Mouse (Mus musculus) kidney, adult 11 months (tissue): ENCODE data around the gene Prkar1b.
A peak's percentile ranks its signal among the peaks of the same experiment; 100 is the strongest.

Experiments used
- DNase-seq: peaks from one replicate; pipeline ENCODE4 v3.0.0; 2022

The Prkar1b gene

DNA sequence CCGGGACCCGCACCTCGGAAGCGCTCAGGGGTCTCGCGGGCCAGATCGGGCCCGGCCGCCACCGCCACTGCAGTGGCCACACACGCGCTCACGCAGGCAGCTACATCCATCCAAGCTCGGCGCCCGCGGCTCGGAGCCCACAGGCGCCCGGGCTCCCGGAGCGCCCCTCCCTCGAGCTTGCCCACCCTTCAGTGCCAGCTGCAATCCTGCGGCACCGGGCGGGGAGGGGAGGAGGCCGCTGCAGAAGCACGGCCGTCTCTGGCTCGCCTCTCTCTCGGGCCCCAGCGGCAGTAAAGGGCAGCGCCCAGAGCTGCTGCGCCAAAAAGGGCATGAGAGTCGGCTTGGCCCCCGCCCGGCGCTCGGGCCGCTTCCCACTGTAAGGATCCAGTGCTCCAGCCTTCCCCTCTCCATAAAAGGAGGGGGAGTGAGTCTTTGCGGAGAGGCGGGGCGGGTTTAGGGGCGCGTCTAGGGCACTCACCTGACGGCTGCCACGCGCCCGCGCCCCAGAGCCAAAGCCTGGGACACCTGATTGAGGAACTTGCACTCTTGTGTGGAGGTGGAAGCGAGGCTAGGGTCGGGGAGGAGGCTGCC, 154.0 kb downstream of the Prkar1b start:
- DNase-seq, result peak; percentile 87

DNA sequence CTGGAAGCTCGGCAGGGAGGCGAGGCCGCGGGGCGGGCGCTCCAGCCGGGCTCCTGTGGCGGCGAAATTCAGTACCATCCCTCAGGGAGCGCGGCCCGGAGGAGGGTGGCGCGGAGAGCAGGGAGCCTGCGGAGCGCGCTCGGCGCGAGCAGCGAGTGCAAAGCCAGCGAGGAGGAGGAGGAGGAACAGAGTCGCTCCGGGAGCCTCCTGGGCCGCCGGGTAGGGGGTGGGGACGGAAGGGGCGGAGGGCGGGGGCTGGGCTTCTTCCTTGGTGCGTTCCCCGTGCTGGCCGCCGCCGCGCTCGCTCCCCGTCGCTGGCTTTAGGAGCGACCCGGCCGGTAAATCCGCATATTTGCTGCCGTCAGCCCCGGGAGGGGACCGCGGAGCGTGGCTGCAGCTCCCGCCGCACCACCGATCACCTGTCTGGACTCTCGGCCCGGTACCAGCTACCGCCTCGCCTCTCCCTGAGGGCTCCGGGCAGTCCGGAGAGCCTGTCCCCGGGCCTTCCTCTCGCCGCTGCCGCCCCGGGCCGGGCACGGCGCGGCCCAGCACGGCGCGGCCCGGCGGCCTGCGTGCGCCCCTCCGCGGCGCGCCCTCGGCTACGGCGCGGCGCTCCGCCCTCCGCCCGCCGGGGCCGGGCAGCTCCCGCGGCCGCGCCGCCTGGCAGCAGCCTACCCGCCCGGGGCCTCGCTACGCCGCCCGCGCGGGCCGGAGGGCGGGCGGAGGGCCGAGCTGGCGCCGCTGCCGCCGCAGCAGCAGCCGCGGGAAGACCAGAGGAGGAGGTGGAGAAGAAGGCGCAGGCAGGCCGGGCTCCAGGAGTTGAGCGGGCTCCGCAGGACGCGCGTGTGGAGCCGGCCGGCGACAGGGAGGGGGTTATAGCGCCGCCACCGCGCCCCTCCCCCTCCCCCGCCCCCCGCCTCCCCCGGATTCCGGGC, 154.7 kb downstream of the Prkar1b start:
- peak; percentile 80 for DNase-seq

DNA sequence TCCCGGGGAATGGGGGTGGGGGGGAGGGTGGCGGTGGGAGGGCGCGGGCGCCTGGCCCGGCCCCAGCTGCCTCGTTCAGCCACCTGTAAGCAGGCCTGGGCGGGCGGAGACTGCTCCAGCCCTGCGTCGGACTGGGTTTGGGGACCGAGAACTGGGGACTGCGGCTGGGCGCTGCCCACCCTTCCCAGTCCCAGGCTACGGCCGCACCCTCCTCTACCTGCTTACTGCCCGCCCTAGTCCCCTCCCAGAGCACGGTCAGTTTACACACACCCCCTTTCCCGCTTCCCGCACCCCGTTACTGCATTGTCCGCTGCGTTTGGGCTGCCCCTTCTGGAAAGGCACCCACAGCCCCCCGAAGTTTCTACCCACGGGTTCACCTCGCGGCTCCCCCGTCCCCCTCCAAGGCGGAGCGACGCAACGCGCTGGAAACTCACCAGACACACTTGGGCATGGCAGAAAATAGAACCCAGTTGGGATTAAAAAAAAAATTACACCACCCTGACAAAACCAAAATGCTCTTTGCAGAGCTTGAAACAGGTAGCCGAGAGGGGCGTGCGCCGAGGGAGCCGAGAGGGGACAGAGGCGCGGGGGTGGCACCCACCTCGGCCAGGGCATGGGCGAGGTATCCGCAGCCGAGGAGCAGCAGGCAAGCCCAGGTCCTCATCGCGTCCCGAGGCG, 155.6 kb downstream of the Prkar1b start:
- peak; percentile 40 for DNase-seq

DNA sequence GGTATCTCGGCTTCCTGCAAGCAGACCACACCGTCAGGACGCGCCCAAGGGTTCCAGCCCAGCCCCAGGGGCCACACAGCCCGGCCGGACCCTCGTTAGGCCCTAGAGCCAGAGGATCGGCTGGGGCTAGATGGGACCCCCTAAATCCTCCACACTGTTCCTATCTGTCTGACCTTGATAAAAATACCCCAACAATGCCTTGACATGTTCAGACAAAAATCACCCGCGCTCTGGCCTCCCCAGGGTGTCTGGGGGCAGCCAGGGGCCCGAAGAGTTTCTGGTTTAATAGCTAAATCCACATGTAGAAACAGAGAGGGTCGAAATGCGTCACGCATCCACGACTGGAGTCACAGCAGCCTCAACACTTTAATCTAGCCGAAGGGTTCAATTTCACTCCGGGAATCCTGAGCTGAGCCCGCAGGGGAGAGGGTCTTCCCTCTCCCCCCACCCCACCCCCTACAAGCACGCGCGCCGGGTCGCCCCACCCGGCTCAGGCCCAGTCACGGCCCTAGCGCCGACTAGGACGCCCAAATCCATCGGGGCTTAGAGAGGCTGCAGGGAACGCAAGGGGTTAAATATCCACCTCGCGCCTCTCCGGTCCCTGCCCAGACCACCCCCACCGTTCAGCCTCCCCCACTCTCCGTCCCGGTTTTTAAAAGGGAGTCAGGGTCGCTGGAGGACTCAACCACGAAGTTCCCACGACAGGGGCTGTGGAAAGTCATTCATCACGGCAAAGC, 156.3 kb downstream of the Prkar1b start:
- no peak for DNase-seq

DNA sequence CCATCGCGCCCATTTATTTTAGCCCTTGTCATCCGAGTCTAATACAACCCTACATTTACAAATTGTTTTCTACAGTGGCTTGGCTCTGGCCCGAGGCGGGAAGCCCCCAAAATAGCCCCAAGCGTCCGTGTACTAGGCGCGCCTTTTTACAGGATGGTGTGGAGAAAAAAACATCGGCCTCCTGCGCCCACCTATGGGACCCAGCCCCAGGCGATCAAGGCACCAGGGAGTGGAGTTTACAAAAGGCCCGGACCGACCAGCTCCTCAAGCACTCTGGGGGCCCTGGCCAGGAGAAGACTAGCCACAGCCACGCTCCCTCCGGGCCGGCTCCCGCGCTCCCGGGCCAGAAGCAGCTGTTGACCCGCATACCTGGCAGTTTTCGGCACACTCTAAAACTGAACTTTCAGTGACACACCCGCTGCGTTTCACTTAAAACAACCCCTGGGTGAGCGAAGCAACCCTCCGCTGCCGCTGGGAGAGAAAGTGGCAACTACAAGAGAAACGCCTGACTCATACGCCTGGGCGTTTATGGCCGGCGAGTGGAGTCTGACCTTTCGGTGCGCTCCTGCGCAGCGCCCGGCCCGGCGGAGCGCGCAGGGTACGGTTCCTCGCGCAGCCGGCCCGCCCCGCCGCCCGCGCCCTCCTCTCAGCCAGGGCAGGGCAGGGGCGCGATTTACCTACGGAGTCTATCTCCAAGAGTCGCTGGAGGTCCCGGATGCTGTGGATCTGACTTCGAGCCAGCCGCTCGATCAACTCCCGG, 157.0 kb downstream of the Prkar1b start:
- peak; percentile 41 for DNase-seq

DNA sequence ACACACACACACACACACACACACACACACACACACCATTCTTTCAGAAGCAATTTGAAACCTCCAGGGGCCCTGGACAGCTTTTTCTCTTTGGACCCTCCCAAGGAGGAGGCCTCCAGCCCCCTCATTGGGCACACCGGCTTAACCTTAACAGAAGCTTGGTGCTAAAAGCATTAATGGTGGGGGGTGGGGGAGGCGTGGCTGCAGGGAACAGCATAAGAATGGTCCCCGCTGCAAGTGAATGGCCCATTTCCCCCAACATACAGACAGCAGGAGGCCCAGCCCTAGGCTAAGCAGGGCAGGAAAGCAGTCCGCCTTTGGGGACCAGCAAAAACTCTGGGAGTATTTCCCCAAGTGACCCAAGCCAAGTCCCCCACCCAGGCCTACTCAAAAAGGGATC, 158.1 kb downstream of the Prkar1b start:
- no peak for DNase-seq

DNA sequence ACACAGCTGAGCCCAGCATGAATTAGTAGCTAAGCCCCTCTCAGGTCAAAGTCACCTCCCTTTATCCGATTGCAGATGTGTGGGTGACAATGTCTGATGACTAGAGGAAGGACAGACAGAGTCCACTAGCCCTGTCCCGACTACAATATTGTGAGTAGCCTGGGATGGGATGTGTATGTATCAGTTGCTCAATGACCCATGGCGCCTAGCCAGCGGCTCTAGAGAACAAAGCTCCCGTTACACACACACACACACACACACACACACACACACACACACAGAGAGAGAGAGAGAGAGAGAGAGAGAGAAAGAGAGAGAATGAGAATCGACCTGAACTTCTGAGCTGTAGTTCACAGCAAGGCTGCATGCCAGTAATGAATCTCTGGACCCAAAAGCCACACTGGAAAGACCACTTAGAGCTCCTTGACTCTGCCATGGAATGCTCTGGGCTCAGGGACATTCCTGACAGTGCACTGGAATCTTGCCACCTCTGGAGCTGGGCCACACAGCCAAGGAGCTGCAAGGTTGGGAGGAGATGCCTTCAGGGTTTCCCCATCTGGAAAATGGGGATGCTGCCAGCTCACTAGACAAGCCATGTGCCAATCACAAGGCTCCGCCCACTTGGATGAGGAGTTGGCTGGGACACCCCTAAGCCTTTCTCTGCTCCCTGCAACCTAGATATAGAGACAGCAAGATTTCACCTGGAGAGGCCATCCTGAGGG, 159.0 kb downstream of the Prkar1b start:
- peak; percentile 43 for DNase-seq

DNA sequence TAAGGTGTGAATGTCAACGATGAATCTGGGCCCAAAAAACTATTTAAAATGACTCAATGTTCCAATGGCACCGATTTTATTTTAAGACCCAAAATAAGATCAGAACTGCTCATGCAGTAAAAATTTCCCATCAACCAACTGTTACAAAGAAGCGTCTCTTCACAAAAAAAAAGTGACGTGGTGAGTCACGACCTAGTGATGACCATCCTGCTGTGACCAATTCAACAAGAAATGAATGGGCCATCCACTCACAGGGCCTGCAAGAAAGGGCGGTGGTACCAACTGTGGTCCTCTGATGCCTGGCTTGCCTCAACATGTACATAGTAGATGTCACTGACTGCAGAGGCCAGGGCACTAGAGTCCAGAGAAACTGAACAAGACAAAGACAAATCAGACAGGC, 160.2 kb downstream of the Prkar1b start:
- DNase-seq, result no peak

DNA sequence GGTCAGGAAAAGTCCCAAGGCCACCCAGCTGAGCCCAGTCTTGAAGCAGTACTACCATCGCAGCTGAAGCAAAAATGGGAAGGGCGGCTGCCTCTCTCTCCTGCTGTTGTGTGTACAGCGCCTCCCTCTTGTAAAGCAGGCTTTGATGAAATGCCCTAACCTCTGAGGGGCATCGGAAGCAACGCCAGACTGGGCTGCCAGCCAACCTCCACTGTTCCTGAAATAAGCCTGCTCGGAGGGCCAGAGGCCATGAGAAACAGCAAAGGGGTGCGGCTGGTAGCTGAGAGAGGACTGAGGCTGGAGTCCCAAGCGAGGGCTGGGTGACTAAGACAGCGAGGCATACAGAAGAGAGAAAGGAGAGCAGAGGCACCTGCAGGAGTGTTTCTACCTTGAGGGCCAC, 161.0 kb downstream of the Prkar1b start:
- peak; percentile 76 for DNase-seq

DNA sequence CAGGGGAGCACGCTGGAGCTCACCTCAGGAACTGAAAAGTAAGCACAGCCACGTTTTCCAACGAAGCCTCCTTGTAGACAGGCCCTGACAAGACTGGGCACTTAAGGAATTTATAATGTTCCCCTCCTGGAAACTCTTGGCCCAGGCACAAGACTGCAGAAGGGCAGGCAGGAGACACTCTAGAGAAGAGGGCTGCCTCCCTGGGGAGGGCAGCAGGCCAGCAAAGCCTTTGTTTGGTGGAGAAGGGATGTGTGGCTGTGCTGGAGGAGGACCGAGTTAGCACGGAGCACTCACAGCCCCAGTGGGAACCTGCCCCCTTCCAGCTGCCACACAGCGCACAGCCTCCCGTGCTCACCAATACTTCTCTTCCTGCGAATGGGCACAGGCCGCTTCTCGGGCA, 161.8 kb downstream of the Prkar1b start:
- DNase-seq, result no peak

DNA sequence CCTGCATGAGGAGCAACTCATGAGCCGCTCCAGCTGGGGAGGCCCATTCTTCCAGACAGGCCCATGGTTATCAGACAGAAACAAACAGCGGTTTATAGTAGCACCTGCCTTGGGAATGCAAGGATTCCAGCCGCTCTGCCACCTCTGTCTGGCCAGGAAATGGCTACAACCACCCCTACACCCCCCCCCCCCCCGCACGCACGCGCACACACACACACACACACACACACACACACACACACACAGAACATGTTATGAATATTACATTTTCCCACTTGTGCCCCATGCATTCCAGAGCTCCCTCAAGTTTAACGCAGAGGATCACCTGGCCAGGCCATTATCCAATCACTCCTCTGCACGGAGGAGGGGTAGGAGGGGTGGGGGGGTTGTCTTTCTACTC, 167.9 kb downstream of the Prkar1b start:
- DNase-seq, result no peak

DNA sequence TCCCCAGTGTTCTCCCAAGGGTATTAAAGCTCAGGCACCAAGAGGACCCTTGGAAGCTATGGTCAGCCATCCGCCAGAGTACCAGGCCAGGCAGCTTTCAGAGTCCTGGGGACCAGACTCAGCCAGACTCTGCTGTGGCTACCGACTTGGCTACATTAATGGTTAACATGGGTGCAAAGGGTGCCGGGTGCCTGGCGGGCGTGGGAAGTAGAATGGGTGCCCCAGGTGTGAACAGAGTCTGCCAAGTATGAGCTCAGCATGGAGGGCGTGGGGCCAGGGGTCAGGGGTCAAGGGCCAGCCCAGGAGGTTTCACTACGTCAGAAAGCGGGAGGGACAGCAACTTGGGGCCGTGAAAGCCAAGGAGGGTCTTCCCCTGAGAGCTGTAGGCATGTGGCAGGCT, 169.2 kb downstream of the Prkar1b start:
- peak; percentile 93 for DNase-seq

DNA sequence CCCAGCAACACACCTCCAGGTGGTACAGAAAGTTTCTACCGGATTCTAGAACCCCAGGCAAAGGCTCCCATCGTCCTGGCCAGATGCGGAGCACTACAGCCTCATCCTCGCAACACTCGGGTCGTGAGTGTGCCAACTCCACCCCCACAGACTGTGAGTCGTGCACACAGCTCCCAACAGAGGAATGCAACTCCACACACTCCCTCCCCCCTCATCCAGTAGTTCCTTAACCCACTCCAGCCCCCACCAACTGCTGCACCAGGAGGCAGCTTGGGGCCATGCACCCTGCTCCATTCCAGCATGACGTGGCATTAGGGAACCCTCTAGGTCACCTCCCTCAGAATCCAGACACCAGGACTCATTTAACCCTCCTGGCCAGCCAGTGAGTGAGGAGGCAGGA, 170.0 kb downstream of the Prkar1b start:
- peak; percentile 59 for DNase-seq

DNA sequence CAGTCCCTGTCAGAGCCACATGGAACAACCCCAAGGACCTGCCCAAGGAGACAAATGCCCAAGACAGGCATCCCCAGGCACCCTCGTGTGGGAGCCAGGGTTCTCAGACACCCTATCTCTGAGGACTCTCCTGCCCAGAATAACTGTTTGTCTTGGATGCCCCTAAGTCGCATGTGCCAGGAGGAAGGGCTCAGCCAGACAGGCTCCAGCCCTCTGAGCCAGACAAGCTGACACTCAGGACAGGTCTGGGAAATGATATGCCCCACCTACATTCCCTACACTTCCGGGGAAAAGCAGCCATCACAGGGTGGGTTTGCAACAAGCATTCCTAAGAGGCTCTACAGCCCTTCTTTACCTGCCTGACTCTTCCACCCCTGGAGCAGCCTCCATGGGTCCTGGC, 172.0 kb downstream of the Prkar1b start:
- DNase-seq, result no peak

DNA sequence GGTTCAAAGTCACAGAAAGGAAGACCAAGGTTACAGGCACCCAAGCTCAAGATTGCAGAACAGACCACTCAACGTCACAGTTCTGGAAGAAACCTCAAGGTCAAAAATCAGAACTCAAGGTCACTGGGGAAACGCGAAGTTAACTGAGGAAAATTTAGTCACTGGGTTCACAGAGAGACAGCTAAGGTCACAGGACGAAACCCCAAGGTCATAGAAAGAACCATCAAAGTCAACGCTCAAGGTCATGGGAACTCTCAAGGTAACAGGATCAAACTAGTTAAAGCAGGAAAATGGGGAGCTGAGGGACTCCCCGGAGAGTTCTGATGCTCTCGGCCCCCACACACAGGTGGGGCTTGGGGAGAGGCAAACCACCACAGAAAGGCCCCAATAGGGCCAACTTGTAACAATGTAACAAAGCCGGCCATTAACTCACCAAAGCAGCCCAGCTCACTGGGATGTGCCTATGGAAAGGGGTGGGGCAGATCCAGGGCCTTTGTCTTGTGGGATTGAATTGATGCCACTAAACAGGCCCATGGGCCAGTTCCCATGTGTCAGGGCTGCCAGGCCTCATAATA, 174.8 kb downstream of the Prkar1b start:
- DNase-seq, result no peak

DNA sequence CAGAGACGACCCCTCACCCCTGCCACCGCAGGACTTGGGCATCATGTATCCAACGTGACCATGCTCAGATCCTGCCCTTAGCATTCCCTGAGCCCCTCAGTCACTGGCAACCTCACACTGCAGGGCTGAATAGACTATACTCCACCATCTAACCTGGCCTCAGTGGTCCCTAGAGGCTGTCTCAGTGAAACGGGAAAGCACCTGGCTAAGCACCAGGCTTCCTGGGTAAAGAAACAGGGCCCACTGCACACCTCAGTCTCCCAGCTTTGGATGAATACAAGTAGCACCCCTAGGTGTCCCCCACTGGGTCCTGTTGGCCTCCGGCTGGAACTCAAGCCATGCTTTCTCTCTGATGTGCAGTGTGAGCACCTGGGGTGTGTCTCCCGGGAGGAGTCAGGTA, 176.3 kb downstream of the Prkar1b start:
- DNase-seq, result no peak

DNA sequence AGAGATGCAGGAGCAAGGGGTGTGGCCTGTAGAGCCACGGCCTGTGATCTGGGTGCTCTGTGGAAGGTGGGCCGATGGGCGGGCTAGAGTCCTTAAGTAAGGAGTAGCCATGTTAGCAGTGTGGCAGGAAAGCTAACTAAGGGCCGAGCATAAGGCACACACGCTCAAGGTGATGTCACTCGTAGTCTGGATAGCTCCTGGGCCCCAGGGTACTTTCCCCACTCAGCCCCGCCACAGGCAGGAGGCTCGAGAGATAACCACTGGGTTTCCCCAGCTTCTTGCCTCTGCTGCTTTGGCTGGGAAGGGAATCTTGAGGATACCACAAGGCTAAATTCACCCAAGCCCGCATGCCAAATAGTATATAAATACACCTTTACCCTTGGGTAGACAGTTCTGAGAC, 178.4 kb downstream of the Prkar1b start:
- DNase-seq, result no peak

DNA sequence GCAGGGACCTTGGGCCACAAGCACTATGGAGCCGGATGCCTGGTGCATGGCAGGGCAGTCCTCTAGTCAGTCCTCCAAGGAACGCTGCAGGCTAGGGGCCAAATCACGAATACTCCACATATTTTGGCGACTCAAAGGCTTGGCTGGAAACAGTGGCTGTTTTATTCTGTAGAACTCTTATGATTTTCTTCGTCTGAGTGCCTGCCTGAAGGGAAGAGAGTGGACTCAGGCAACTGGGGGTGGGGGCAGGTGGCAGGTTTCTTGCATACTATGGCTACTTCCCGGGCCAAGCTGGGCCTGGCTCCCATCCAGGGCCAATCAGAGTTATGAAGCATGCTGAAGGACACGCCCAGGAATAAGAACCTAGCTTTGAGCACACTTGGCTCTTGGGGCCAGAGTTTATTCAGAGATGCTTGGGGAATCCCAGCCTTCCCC, 179.7 kb downstream of the Prkar1b start:
- peak; percentile 58 for DNase-seq
